Comparison of ENCODE assay signal across 8 mouse cellular contexts in the genomic region with DNA sequence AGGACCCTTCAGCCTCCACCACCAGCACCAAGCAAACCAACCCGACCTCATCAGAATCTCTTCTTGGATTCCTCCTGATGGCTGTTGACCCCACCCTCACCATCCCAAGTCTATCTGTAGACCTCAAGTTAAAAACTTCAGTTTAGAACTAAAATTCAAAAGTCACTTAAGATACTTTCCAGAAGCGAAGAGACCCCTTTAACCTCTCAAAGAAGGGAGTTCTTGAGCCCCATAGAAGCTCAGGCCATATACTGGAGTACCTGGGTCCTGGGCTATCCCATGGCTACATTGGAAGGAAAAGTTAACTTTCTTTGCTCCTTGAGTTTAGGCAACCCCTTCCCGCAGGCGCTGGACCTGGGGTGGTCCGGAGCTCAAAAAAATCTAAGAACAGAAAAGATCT. TPM values are rescaled to one million over a fixed set of nuclear protein-coding genes. Genes with fewer than 3 reads are reported as not detected.
A peak's percentile ranks its signal among the peaks of the same experiment; 100 is the strongest.
DNase-seq lines count a peak whose midpoint lies in the region; ATAC-seq and TF ChIP-seq lines count a peak whose summit lies in the region.

No protein-coding gene starts in this region.

- WGBS in embryonic facial prominence, embryonic 12.5 days: 10% methylated on average over 5 of the region's 5 CpGs
- WGBS in hindbrain, embryonic 15.5 days: 9% methylated on average over 5 of the region's 5 CpGs
- WGBS in midbrain, embryonic 16.5 days: 11% methylated on average over 5 of the region's 5 CpGs

- peak; percentile 7; the same call in 1 of the 2 replicates for ATAC-seq in embryonic facial prominence, embryonic 12.5 days (ENCODE audit: insufficient number of reproducible peaks, insufficient read depth, low FRiP score, low TSS enrichment)
- no peak for ATAC-seq in hindbrain, embryonic 15.5 days (ENCODE audit: low FRiP score, low read depth)
- ATAC-seq in midbrain, embryonic 16.5 days: peak; percentile 6; the same call in 1 of the 2 replicates
- ATAC-seq in erythroblast, adult 5-6 weeks (replicated peaks; ENCODE audit: low FRiP score, poor library complexity, severe bottlenecking): no peak

- no peak for TF ChIP-seq CTCF in layer of hippocampus, adult 2 months (conservative IDR thresholded peaks at IDR 0.05)

- peaks cover 3% of the 10 kb centered on the region; the same call in 1 of the 2 replicates for H3K9me3 ChIP-seq in embryonic facial prominence, embryonic 12.5 days
- H3K9me3 ChIP-seq in hindbrain, embryonic 15.5 days: no peaks in the 10 kb centered on the region
- no peaks in the 10 kb centered on the region for H3K9me3 ChIP-seq in midbrain, embryonic 16.5 days (replicated peaks; ENCODE audit: control insufficient read depth, low read length, poor library complexity, severe bottlenecking)

- H3K36me3 ChIP-seq in embryonic facial prominence, embryonic 12.5 days: no peaks in the 10 kb centered on the region
- no peaks in the 10 kb centered on the region for H3K36me3 ChIP-seq in hindbrain, embryonic 15.5 days
- no peaks in the 10 kb centered on the region for H3K36me3 ChIP-seq in midbrain, embryonic 16.5 days (ENCODE audit: control insufficient read depth, insufficient read depth, low read length)

- peak overlapping the region; percentile 82 for H3K4me3 ChIP-seq in layer of hippocampus, adult 2 months
- H3K4me3 ChIP-seq in embryonic facial prominence, embryonic 12.5 days: peak overlapping the region; percentile 68
- peak overlapping the region; percentile 70 for H3K4me3 ChIP-seq in hindbrain, embryonic 15.5 days
- peak overlapping the region; percentile 84 for H3K4me3 ChIP-seq in midbrain, embryonic 16.5 days (ENCODE audit: low read depth, low read length)

- H3K4me2 ChIP-seq in embryonic facial prominence, embryonic 12.5 days (replicated peaks): peak overlapping the region; percentile 91
- peak overlapping the region; percentile 94 for H3K4me2 ChIP-seq in hindbrain, embryonic 15.5 days
- H3K4me2 ChIP-seq in midbrain, embryonic 16.5 days (ENCODE audit: low read length): peak overlapping the region; percentile 76

- no peaks in the 10 kb centered on the region for H3K27me3 ChIP-seq in embryonic facial prominence, embryonic 12.5 days
- no peaks in the 10 kb centered on the region for H3K27me3 ChIP-seq in hindbrain, embryonic 15.5 days
- H3K27me3 ChIP-seq in midbrain, embryonic 16.5 days (ENCODE audit: control insufficient read depth, insufficient read depth, low read depth, low read length): no peaks in the 10 kb centered on the region

- intact Hi-C loops in left cerebral cortex, postnatal 36 days (cut with DNase I): loop anchor here (5.0 kb wide), 2 partner anchors 45 to 140 kb away; no protein-coding TSS in a partner anchor

- H3K27ac ChIP-seq in layer of hippocampus, adult 2 months: peak overlapping the region; percentile 93
- no peak overlapping the region for H3K27ac ChIP-seq in embryonic facial prominence, embryonic 12.5 days
- H3K27ac ChIP-seq in hindbrain, embryonic 15.5 days (replicated peaks): no peak overlapping the region; the same call in 1 of the 2 replicates
- no peak overlapping the region for H3K27ac ChIP-seq in midbrain, embryonic 16.5 days (ENCODE audit: low read length)

- H3K4me1 ChIP-seq in embryonic facial prominence, embryonic 12.5 days: 0 out of 2 replicates have a peak, but pooled peaks cover 4% of the 10 kb centered on the region
- peaks cover 41% of the 10 kb centered on the region for H3K4me1 ChIP-seq in hindbrain, embryonic 15.5 days (replicated peaks)
- H3K4me1 ChIP-seq in midbrain, embryonic 16.5 days (ENCODE audit: control insufficient read depth, insufficient read depth, low read length): peaks cover 22% of the 10 kb centered on the region

- DNase-seq in layer of hippocampus, adult 2 months (ENCODE audit: low spot score in 2 of 2): no peak
- no peak for DNase-seq in layer of hippocampus, adult 11-12 months (ENCODE audit: low spot score)
- DNase-seq in left cerebral cortex, postnatal 36 days (ENCODE audit: low spot score in 2 of 2): no peak
- DNase-seq in c-Kit-positive CD71-positive TER-119-positive erythroid progenitor cells, embryonic 14.5 days (ENCODE audit: low spot score): no peak

- peak overlapping the region; percentile 80 for H3K9ac ChIP-seq in embryonic facial prominence, embryonic 12.5 days
- peak overlapping the region; percentile 76 for H3K9ac ChIP-seq in hindbrain, embryonic 15.5 days
- H3K9ac ChIP-seq in midbrain, embryonic 16.5 days (ENCODE audit: low read depth, low read length): peak overlapping the region; percentile 84

RNA-seq across cellular contexts. Expression of a gene that starts 1.1 kb away (rescaled TPM):
- 10 to 100 TPM; 73.2 to 78.4 TPM for total RNA-seq in layer of hippocampus, adult 2 months (2021)
- polyA plus RNA-seq in embryonic facial prominence, embryonic 12.5 days (2016; fragmentation: Nextera tagmentation; extraction: Ambion mirVana): 16.1 and 17.4 TPM in 2 replicates
- 30.1 and 34.9 TPM in 2 replicates for polyA plus RNA-seq in hindbrain, embryonic 15.5 days (2015; fragmentation: Nextera tagmentation; extraction: Ambion mirVana)
- 17.1 and 17.8 TPM in 2 replicates for polyA plus RNA-seq in midbrain, embryonic 16.5 days (2015; fragmentation: Nextera tagmentation; extraction: Ambion mirVana)
- 100 to 1,000 TPM in 1 of 2 experiments, 10 to 100 TPM in 1; 97.0 to 125 TPM for total RNA-seq in left cerebral cortex, postnatal 36 days (2021)
- total RNA-seq in erythroblast, adult 5-6 weeks (2015; ENCODE audit: low replicate concordance): not detected in 2 replicates
- 1.4 TPM in 1 of 2 replicates, not detected in the other for total RNA-seq in erythroblast, adult 5-6 weeks (2017; ENCODE audit: low replicate concordance)

Comparison
In these comparisons a context has a peak if more than half of its experiments do, and no peak if none do; other contexts are left out.
1. ATAC-seq: peak in embryonic facial prominence, embryonic 12.5 days (single experiment) and midbrain, embryonic 16.5 days (single experiment); none in hindbrain, embryonic 15.5 days (single experiment) and erythroblast, adult 5-6 weeks (single experiment).
2. RNA of a gene that starts 1.1 kb away (total RNA-seq): 97.0 to 125 TPM in left cerebral cortex, postnatal 36 days and 73.2 to 78.4 TPM in layer of hippocampus, adult 2 months; 1.4 TPM in erythroblast, adult 5-6 weeks; every median in the first group is over 10 times any median in the second.
3. Peak in every context shown above with its lines, with median percentiles within 50 percentile points of each other: H3K4me3 ChIP-seq, H3K4me2 ChIP-seq and H3K9ac ChIP-seq.